Mouse (Mus musculus): ENCODE results near the gene Kcnma1.

GRCm38 (mm10) chr14:23774542-23774941, 239.7 kb downstream of the Kcnma1 start:
- TF ChIP-seq POLR2A (IDR thresholded peaks at IDR 0.05; ENCODE audit: insufficient read length, low read depth) (no peak), REST (IDR thresholded peaks at IDR 0.05; ENCODE audit: insufficient read depth, insufficient read length) (no peak), POLR2AphosphoS2 (IDR thresholded peaks at IDR 0.05; ENCODE audit: insufficient read length, low read depth) (no peak), MAX (IDR thresholded peaks at IDR 0.05; ENCODE audit: low read depth) (no peak)
